Mouse (Mus musculus) 416B (cell line): ENCODE data around the gene Clybl.
A peak's percentile ranks its signal among the peaks of the same experiment; 100 is the strongest.

ENCODE experiments used
- DNase-seq: peaks from one replicate; pipeline ENCODE4 v3.0.0; 2011; ENCODE audit warnings: low read depth

Gene Clybl

GRCm38 (mm10) chr14:122386281-122387130, 205.0 kb downstream of the Clybl start:
- no peak for DNase-seq

- DNase-seq = no peak
These were observed 206.3 kb downstream of the Clybl start for GRCm38 (mm10) chr14:122387781-122388180.

GRCm38 (mm10) chr14:122388431-122389031, 207.0 kb downstream of the Clybl start:
- no peak for DNase-seq

DNA sequence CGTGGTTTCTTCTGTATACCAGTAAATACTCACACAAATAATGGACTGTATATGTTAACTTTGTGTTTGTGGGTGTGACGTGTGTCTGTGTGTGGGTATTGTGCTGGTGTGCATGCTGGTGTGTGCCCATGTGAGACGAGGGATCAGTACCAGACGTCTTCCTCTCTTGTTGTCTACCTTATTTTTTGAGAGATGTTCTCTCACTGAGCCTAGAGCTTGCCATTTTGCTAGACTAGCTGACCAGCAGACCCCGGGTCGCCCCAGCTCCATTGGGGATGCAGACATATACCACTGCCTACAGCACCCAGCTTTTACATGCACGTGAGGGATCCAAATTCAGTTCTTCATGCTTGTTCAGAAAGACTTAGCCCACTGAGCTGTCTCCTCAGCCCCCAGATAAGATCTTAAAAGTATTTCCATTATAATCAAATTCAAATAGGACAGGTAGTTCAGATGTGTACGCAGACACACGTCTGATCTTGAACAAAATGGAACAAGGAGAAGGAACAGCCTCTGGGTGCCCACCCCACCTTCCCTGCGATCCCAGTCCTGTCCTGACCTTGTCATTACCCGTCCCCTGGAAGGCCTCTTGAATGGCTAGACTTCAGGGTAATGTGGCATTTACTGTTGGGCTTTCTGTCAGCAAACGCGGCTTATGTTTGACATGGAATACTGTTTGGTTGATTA, 208.3 kb downstream of the Clybl start:
- DNase-seq = no peak

DNA sequence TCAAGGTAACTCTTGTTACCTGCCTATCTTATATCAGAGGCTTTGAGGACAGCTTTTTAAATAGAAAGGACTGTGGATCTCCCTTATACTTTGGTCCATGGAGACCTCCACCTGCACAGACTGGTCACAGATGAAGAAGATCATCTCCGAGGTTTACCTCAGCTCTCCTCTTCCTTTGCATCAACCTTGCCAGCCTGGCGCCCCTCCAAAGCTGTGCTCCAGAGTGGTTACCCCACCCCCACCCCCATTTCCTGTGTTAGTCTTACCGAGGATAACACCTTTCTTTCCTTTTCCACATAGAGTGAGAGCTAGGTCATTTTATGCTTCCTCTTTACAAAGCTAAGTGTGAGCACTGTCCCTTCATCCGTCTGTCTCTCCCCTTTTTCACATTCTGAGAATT, 209.4 kb downstream of the Clybl start:
- no peak for DNase-seq

DNA sequence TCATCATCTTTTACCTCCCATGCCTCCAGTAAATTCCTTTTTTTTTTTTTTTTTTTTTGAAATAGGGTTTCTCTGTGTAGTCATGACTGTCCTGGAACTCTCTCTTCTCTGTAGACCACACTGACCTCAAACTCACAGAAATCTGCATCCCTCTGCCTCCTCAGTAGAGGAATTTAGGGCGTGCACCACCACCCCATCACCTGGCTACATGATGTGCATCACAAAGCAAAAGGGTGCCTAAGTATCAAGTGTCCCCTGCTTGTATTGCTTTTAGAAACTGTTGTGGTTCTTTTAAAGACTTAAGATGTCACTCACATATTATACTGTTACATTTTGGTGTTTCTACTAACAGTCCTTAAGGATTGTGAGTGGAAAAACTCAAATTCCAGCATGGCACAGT, 211.6 kb downstream of the Clybl start:
- no peak for DNase-seq

DNA sequence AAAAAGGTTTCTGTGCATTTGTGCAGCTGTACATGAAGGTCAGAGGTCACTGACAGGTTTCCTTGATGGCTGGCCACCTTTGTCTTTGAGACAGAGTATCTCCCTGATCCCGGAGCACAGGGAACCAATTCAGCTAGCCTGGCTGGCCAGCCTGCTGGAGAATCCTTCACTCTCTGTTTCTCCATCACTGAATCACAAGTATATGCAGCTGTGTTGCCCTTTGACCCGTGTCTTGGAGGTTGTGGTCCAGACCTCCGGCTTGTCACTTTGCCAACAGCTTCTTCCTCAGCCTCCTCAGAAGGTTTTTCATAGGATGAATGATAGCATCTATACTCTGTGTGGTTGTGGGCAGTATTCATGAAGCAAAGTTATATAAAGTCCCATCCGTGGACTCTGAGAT, 217.2 kb downstream of the Clybl start:
- DNase-seq = peak; percentile 2

GRCm38 (mm10) chr14:122399906-122400305, 218.4 kb downstream of the Clybl start:
- DNase-seq = no peak

- DNase-seq = no peak
These were observed 220.4 kb downstream of the Clybl start for GRCm38 (mm10) chr14:122401886-122402285.

- no peak for DNase-seq
These were observed 221.3 kb downstream of the Clybl start for GRCm38 (mm10) chr14:122402716-122403258.

- DNase-seq = no peak
These were observed 222.0 kb downstream of the Clybl start for GRCm38 (mm10) chr14:122403422-122403940.

GRCm38 (mm10) chr14:122404596-122405154, 223.2 kb downstream of the Clybl start:
- DNase-seq = no peak

- DNase-seq = no peak
These were observed 223.7 kb downstream of the Clybl start for GRCm38 (mm10) chr14:122405236-122405635.

GRCm38 (mm10) chr14:122405897-122406540, 224.5 kb downstream of the Clybl start:
- DNase-seq = no peak

DNA sequence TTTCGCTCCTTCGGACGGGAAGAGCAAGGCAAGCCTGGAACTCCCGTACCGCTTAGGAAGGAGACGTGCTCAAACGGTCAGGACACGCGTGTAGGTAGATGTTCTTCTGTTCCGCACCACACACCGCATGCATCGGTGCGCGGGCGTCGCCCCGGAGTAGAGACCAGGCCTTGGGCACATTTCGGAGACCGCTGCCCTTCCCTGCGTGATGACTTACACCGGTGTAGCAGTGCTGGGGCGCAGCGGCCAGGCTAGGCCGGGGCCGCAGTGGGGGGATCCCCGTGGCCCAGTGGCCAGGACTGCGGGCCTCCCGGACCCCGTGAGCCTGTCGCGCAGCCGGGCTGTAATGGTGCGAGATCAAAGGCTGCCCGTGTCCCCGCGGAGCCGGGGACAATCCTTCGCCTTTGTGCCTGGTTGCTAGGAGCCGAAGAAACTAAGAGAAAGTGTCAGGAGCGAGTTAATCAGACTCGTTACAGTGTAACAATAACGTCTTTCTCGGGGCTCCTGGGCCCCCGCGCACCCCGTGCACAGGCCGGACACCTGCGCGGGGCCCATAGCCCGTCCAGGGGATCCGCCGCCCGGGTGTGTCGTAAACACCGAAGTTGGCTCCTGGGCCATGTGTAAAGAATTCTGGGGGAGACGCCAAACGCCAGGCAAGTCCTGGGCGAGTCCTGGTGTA, 225.2 kb downstream of the Clybl start:
- DNase-seq = no peak

DNA sequence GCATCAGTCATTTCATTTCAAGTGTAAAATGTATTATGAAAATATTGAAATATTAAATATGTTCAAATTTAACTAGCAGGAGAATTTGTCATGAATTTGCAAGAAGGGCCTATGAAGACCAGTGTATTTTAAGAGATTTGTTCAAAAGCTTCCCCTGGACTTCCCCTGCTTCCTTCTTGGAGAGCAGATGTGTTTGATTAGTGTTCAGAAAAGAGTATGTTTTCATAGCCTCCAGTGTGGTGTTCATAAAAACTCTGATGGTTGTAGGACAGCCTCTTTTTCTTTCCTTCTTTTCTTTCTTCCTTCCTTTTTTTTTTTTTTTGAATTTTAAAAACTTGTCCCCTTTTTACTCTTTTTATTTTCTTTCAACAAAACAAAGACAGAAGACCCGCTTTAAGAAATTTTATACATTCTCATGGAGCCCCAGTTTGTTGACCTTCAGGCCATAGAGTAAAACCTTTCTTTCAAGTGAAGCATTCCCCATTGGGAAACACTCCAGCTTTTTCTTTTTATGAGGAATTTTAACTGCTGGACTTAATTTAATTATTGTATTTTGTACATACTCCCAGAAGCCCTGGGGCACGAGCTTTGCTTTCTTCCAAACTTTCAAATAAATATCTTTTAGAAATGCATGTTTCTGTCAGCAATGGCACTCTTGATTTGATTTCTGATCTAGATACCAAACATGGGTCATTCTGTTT, 231.5 kb downstream of the Clybl start:
- no peak for DNase-seq

- DNase-seq = no peak
These were observed 232.0 kb downstream of the Clybl start for GRCm38 (mm10) chr14:122413542-122413928.

GRCm38 (mm10) chr14:122414786-122415185, 233.3 kb downstream of the Clybl start:
- DNase-seq = no peak

DNA sequence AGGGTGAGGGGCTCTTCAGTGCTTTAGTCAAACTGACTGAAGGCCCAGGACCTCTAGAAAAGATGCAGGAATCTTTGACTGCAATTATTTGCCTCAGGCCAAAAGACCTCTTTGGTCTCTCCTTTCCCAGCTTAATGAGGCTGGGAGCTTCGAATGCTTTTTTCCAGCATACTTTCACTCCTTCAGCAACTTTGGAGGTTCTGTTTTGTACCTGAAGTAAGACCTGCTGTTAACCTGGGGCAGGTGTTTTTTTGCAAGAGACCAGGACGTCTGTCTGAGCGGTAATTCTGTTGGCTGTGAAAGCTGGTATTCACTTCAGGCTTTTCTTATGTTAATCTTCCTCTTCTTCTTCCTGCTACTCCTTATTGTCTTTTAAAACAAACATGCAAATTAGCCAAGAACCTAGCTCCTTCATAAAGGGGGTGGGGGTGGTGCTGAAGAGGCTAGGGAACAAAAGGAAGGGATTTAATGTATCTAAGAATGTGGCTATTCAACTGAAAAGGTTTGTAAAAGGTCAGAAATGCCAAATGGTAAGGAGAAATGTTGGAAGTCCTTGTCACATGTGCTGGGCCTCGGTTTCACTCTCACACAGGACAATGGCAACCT, 234.8 kb downstream of the Clybl start:
- no peak for DNase-seq

- DNase-seq = no peak
These were observed 242.9 kb downstream of the Clybl start for GRCm38 (mm10) chr14:122424441-122424840.
